Mouse (Mus musculus): ENCODE measurements around the gene Hcrtr2.
A peak's percentile ranks its signal among the peaks of the same experiment; 100 is the strongest.

The Hcrtr2 gene

GRCm38 (mm10) chr9:76235945-76236503 lies 87.6 kb downstream of the Hcrtr2 start:
- DNase-seq (ENCODE audit: low read depth, low spot score), result peak; percentile 36

- no peak for DNase-seq (ENCODE audit: low read depth, low spot score)
Measured at GRCm38 (mm10) chr9:76234899-76235298, 88.8 kb downstream of the Hcrtr2 start.

- peak; percentile 3 for DNase-seq (ENCODE audit: low read depth, low spot score)
Measured at GRCm38 (mm10) chr9:76230400-76230799, 93.3 kb downstream of the Hcrtr2 start.

GRCm38 (mm10) chr9:76217178-76217975 lies 106.3 kb downstream of the Hcrtr2 start:
- DNase-seq (ENCODE audit: low read depth, low spot score), result no peak

GRCm38 (mm10) chr9:76214678-76215077 lies 109.0 kb downstream of the Hcrtr2 start:
- no peak for DNase-seq (ENCODE audit: low read depth, low spot score)

- no peak for DNase-seq (ENCODE audit: low read depth, low spot score)
Measured at GRCm38 (mm10) chr9:76213557-76213956, 110.1 kb downstream of the Hcrtr2 start, which contains the start of gene Gfral. Gene Gfral, minus strand, starts transcription at chr9:76213657.

GRCm38 (mm10) chr9:76196917-76197316 lies 126.7 kb downstream of the Hcrtr2 start:
- no peak for DNase-seq (ENCODE audit: low read depth, low spot score)

GRCm38 (mm10) chr9:76179221-76179620 lies 144.4 kb downstream of the Hcrtr2 start:
- no peak for DNase-seq (ENCODE audit: low read depth, low spot score)
